Mouse (Mus musculus) lung, adult 2 months (tissue): Measurements from ENCODE around the gene Smim14. TPM values are rescaled to one million over a fixed set of nuclear protein-coding genes. Genes with fewer than 3 reads are reported as not detected.
A peak's percentile ranks its signal among the peaks of the same experiment; 100 is the strongest.

Source experiments
- DNase-seq: peaks from one replicate; pipeline ENCODE4 v3.0.0; 2022
- H3K4me1 ChIP-seq: fragments of 200-500 bp; 2 replicates; pipeline ENCODE4 v1.6.1; 2011; ENCODE audit warnings: low read length; ENCODE audit not compliant: control insufficient read depth, insufficient read depth
- H3K4me3 ChIP-seq: fragments of 200-500 bp; replicated peaks from 2 replicates; pipeline ENCODE3; 2011; ENCODE audit warnings: low read depth, mild to moderate bottlenecking, control low read depth, low read length; ENCODE audit errors: extremely low read depth
- CTCF ChIP-seq: fragments of 200-500 bp; IDR thresholded peaks from 2 replicates; pipeline ENCODE4 v1.5.1; 2011; ENCODE audit warnings: mild to moderate bottlenecking, low read length, control low read depth; ENCODE audit not compliant: insufficient read depth
- POLR2A ChIP-seq: fragments of 200-500 bp; IDR thresholded peaks from 2 replicates; pipeline ENCODE4 v1.6.1; 2011; ENCODE audit warnings: low read depth, mild to moderate bottlenecking, control low read depth, low read length, borderline replicate concordance; ENCODE audit errors: extremely low read depth
- WGBS: fragments of 180-500 bp; shearing (Covaris S2); methylation state at CpG from one replicate; pipeline ENCODE4 v1.1.7; 2018; 5-methylcytosine and 5-hydroxymethylcytosine counted together
- polyA plus RNA-seq: library from polyadenylated mRNA; depleted of rRNA; stranded (reverse); fragments of >200 nt; gene quantifications from 2 replicates; pipeline ENCODE4 v1.2.3, GENCODE M21; 2012

Gene Smim14
- polyA plus RNA-seq, 1 experiment: 157 TPM

DNA sequence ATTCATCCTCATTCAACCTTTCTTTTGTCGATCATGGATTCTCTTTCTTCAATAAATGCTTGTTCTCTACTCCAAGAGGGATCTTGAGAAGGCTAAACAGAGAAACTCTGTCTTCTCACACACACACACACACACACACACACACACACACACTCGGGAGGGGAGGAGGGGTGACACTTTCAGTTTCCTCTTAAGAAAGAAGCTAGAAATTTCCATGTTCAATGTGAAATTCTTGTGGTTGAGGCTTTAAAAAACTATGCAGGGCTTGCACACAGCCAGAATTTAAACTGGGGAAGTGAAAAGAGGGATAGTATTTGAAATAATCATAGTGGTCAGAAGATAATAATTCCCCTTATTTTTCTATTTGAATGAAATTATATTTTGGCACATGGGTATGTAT is 61.2 kb downstream of the Smim14 start:
- Histone ChIP-seq H3K4me3 (no peak overlapping the region), H3K4me1 (peaks cover 11% of the 10 kb centered on the region)
- no peak for TF ChIP-seq POLR2A
- no peak for TF ChIP-seq CTCF
- no peak for DNase-seq
- 40% methylated on average over 2 of the region's 2 CpGs for WGBS

DNA sequence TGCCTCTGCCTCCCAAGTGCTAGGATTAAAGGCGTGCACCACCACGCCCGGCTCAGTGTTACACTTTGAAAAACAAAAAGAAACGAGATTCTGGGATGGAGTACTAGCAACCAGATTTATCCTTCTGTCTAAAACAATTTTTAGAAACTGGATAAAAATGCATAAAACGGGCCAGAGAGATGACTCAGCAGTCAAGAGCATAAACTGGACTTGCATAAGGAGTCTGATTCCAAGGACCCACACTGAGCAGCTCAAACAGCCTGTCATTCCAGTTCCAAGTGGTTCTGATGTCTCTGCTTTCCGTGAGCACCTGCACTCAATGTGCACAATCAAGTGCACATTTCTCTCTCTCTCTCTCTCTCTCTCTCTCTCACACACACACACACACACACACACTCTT is 67.2 kb downstream of the Smim14 start:
- 65% methylated on average over 6 of the region's 6 CpGs for WGBS
- Histone ChIP-seq H3K4me3 (no peak overlapping the region), H3K4me1 (no peaks in the 10 kb centered on the region; the same call in 1 of the 2 replicates)
- TF ChIP-seq POLR2A (no peak), CTCF (no peak)
- no peak for DNase-seq

- DNase-seq: no peak
- Histone ChIP-seq H3K4me3 (no peak overlapping the region), H3K4me1 (no peaks in the 10 kb centered on the region; the same call in 1 of the 2 replicates)
- 77% methylated on average over 3 of the region's 3 CpGs for WGBS
- TF ChIP-seq POLR2A (no peak), CTCF (no peak)
These were observed 70.1 kb downstream of the Smim14 start for GRCm38 (mm10) chr5:65466911-65467310.

DNA sequence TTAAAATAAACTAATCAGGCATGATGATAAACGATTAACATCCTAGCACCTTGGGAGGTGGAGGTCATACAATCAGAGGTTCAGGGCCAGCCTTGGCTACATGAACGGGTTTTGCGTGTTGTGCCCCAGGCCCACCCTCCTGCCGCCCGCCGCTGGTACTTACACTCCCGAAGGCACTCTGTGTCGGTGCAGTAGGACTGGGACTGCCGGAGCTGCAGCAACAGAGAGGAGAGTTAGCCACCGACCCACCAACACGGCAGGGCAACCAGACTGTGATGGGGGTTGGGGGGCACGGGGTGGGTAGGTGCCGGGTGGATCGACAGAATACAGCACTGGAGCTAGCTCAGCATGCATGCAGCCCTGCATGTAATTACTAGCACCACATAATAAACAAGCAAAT is 76.6 kb downstream of the Smim14 start:
- 89% methylated on average over 14 of the region's 14 CpGs for WGBS
- no peak for TF ChIP-seq CTCF
- TF ChIP-seq POLR2A: no peak
- peaks cover 8% of the 10 kb centered on the region; the same call in 1 of the 2 replicates for H3K4me1 ChIP-seq
- no peak overlapping the region for H3K4me3 ChIP-seq
- DNase-seq: no peak

DNA sequence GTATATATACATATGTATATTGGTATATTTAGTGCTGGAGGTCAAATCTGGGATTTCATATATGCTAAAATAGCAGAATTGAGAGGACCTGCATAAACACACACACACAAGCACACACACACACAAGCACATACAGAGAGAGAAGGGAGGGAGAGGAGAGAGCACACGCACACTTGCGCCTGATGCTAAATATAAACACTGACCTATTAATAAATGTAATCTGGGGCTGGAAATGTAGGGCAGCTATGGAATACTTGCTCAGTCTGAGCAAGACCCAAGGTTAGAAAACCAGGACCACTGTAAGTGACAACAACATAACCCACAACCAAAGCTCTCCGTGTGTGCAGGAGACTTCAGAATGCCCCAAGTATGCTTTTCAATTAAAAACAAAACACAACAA is 77.5 kb downstream of the Smim14 start:
- Histone ChIP-seq H3K4me3 (no peak overlapping the region), H3K4me1 (peaks cover 8% of the 10 kb centered on the region; the same call in 1 of the 2 replicates)
- DNase-seq: no peak
- TF ChIP-seq POLR2A (no peak), CTCF (no peak)
- WGBS: 68% methylated on average over 3 of the region's 3 CpGs

DNA sequence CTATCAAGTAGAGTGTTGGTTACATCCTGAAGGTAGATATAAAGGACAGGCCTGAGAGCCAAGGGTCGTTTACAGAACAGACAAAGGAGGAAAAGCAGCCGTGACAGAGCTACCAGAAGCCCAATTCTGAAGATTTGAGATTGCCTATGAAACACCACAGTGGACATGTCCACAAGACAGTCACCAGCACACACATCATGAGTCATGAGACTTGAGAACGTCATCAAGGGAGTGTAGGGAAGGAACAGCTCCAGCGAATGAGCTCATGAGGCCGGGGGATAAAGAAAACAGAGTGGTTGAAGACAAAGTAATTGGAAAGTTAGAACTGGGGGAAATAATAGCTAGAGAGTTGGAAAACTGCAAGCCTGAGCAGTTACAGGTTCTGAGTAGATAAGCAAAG is 79.1 kb downstream of the Smim14 start:
- WGBS: 58% methylated on average over 5 of the region's 5 CpGs
- peaks cover 8% of the 10 kb centered on the region; the same call in 1 of the 2 replicates for H3K4me1 ChIP-seq
- no peak for DNase-seq
- H3K4me3 ChIP-seq: no peak overlapping the region
- no peak for TF ChIP-seq CTCF

- no peak for TF ChIP-seq POLR2A
- no peak for TF ChIP-seq CTCF
- Histone ChIP-seq H3K4me3 (no peak overlapping the region), H3K4me1 (peaks cover 8% of the 10 kb centered on the region; the same call in 1 of the 2 replicates)
- 54% methylated on average over 7 of the region's 7 CpGs for WGBS
- peak; percentile 14 for DNase-seq
These were observed 79.7 kb downstream of the Smim14 start for GRCm38 (mm10) chr5:65457086-65457827.

DNA sequence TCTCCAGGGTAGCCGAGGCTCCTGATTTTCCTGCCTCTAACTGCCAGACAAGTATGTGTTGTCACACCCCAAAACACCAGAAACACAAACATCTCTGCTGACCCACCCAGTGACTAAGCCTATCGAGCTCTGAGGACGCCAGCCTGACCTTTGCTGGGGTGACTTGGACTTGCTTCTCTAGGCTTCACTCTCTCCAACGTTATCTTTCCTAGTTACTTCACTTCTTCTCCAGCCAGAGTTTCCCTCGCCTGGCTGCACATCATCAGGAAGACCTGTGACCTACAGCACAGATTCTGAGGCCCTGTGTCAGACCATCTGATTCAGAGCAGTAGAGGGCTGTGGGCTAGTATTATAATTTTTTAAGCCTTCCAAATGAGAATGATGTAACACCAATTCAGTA is 82.2 kb downstream of the Smim14 start:
- TF ChIP-seq POLR2A (no peak), CTCF (no peak)
- WGBS: 43% methylated on average over 5 of the region's 5 CpGs
- no peak for DNase-seq
- Histone ChIP-seq H3K4me3 (no peak overlapping the region), H3K4me1 (peaks cover 8% of the 10 kb centered on the region; the same call in 1 of the 2 replicates)

- H3K4me3 ChIP-seq: no peak overlapping the region
- 76% methylated on average over 4 of the region's 4 CpGs for WGBS
- no peak for DNase-seq
- H3K4me1 ChIP-seq: 0 out of 2 replicates have a peak, but pooled peaks cover 2% of the 10 kb centered on the region
- TF ChIP-seq CTCF (no peak), POLR2A (no peak)
These were observed 88.0 kb downstream of the Smim14 start for GRCm38 (mm10) chr5:65448941-65449340.

DNA sequence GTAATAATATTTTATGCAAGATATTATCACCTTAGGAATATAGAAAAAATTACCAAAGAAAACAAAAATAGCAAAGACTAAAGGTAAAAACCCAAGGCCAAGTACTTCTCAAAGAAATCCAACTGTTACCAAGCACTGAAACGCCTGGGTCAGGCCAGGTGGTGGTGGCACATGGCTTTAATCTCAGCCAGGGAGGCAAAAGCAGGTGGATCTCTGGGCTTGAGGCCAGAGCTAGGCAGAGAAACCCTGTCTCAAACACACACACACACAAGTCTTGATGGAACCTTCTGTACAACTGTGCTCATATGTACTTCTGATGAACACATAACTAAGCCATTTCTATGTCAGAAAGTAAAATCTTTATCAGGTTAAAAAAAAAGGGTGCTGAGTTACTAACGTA is 89.2 kb downstream of the Smim14 start:
- TF ChIP-seq CTCF (no peak), POLR2A (no peak)
- H3K4me3 ChIP-seq: no peak overlapping the region
- DNase-seq: no peak
- WGBS: 86% methylated on average over 2 of the region's 2 CpGs
- H3K4me1 ChIP-seq: 0 out of 2 replicates have a peak, but pooled peaks cover 2% of the 10 kb centered on the region
